ENCODE assay signal across 9 mouse cellular contexts in genomic region chr11:69582230-69582805, GRCm38 (mm10). TPM values are rescaled to one million over a fixed set of nuclear protein-coding genes. Genes with fewer than 3 reads are reported as not detected.
DNase-seq lines count a peak whose midpoint lies in the region; ATAC-seq and TF ChIP-seq lines count a peak whose summit lies in the region.
"Had no signal": no experiment of that assay in that cellular context is flagged by ENCODE, and none has a peak within 500 bp of the region (broad histone marks: within the 10 kb centered on the region; RNA-seq: fewer than 3 reads in every experiment).

No protein-coding gene starts in this region.

- peak overlapping the region; percentile 70 for H3K4me3 ChIP-seq in heart, embryonic 10.5 days
- peak overlapping the region; percentile 69 to 90 for H3K4me3 ChIP-seq in ES-E14 (ENCODE audit: insufficient read depth in 1 of 2, low read depth in 1 of 2, low read length in 2 of 2, poor library complexity in 1 of 2, severe bottlenecking in 1 of 2)
- peak overlapping the region; percentile 72 for H3K4me3 ChIP-seq in heart, postnatal 0 days (ENCODE audit: low read depth, low read length)
- H3K4me3 ChIP-seq in liver, postnatal 0 days (ENCODE audit: low read depth, low read length): peak overlapping the region; percentile 82

- in situ Hi-C loops in ES-E14 (cut with MboI; ENCODE audit: low sequenced_read_pairs in 2 of 2, unreplicated experiment in 2 of 2): no loop called here

- peaks cover 20% of the 10 kb centered on the region for H3K36me3 ChIP-seq in heart, embryonic 10.5 days
- H3K36me3 ChIP-seq in ES-E14 (ENCODE audit: control insufficient read depth, insufficient read depth, low read length, poor library complexity, severe bottlenecking): peaks cover 19% of the 10 kb centered on the region
- H3K36me3 ChIP-seq in heart, postnatal 0 days (replicated peaks; ENCODE audit: control insufficient read depth, insufficient read depth, low read length): peaks cover 3% of the 10 kb centered on the region
- H3K36me3 ChIP-seq in liver, postnatal 0 days (replicated peaks; ENCODE audit: insufficient read depth, low read length): peaks cover 17% of the 10 kb centered on the region

- 65% methylated on average over 9 of the region's 9 CpGs for WGBS in heart, embryonic 10.5 days
- 49% methylated on average over 9 of the region's 9 CpGs for WGBS in heart, postnatal 0 days
- WGBS in liver, postnatal 0 days (ENCODE audit: insufficient replicate concordance): 51% methylated on average over 9 of the region's 9 CpGs

- H3K27me3 ChIP-seq in heart, embryonic 10.5 days (ENCODE audit: insufficient read depth, poor library complexity, severe bottlenecking): no peaks in the 10 kb centered on the region
- no peaks in the 10 kb centered on the region for H3K27me3 ChIP-seq in heart, postnatal 0 days (ENCODE audit: control insufficient read depth, insufficient read depth, low read length)
- H3K27me3 ChIP-seq in liver, postnatal 0 days (ENCODE audit: insufficient read depth, low read length): no peaks in the 10 kb centered on the region

- peak overlapping the region; percentile 91 for H3K27ac ChIP-seq in heart, embryonic 10.5 days
- peak overlapping the region; percentile 95 for H3K27ac ChIP-seq in ES-E14 (ENCODE audit: insufficient read depth, low read depth, low read length, poor library complexity, severe bottlenecking)
- H3K27ac ChIP-seq in heart, postnatal 0 days (ENCODE audit: low read depth): no peak overlapping the region
- peak overlapping the region; percentile 98 for H3K27ac ChIP-seq in liver, postnatal 0 days (ENCODE audit: low read depth)

- peak overlapping the region; percentile 98 for H3K4me2 ChIP-seq in heart, postnatal 0 days (ENCODE audit: low read depth, low read length)
- H3K4me2 ChIP-seq in liver, postnatal 0 days (ENCODE audit: low read depth, low read length): peak overlapping the region; percentile 91

- TF ChIP-seq EP300 in heart, postnatal 0 days (IDR thresholded peaks at IDR 0.05; ENCODE audit: low read depth): no peak
- TF ChIP-seq EP300 in liver, postnatal 0 days (IDR thresholded peaks at IDR 0.05; ENCODE audit: low read depth): no peak

- intact Hi-C loops in heart, postnatal 36 days (cut with DNase I): loop anchor here (2.0 kb wide), 1 partner anchor 18 kb away; no protein-coding TSS in a partner anchor

- no peak for TF ChIP-seq CTCF in heart, postnatal 0 days (IDR thresholded peaks at IDR 0.05; ENCODE audit: low read depth)
- no peak for TF ChIP-seq CTCF in liver, postnatal 0 days (IDR thresholded peaks at IDR 0.05; ENCODE audit: low read depth)

- no peak for DNase-seq in heart, embryonic 10.5 days (ENCODE audit: low spot score)
- no peak for DNase-seq in heart, postnatal 36 days
- DNase-seq in ES-E14 (ENCODE audit: low read depth, low spot score): no peak
- DNase-seq in heart, postnatal 0 days (ENCODE audit: low spot score): no peak
- DNase-seq in liver, postnatal 0 days: no peak
- DNase-seq in urinary bladder, adult 2 months (ENCODE audit: low spot score): no peak
- no peak for DNase-seq in layer of hippocampus, adult 9-10 months (ENCODE audit: low spot score)
- no peak for DNase-seq in embryo, embryonic 9.5 days (ENCODE audit: extremely low spot score)
- DNase-seq: layer of hippocampus, postnatal 36 days had no signal

- peak overlapping the region; percentile 3 for H3K9ac ChIP-seq in ES-E14 (ENCODE audit: insufficient read depth, low read depth, low read length, poor library complexity, severe bottlenecking)
- H3K9ac ChIP-seq in heart, postnatal 0 days (replicated peaks; ENCODE audit: low read depth, low read length): peak overlapping the region; percentile 77
- H3K9ac ChIP-seq in liver, postnatal 0 days (replicated peaks): peak overlapping the region; percentile 90

- H3K4me1 ChIP-seq in heart, embryonic 10.5 days: peaks cover 42% of the 10 kb centered on the region
- H3K4me1 ChIP-seq in ES-E14 (ENCODE audit: control insufficient read depth in 2 of 2, insufficient read depth in 2 of 2, low read length in 2 of 2, poor library complexity in 1 of 2): peaks cover 9 to 26% of the 10 kb centered on the region in 2 experiments
- peaks cover 20% of the 10 kb centered on the region; the same call in 1 of the 2 replicates for H3K4me1 ChIP-seq in heart, postnatal 0 days (ENCODE audit: control insufficient read depth, insufficient read depth)
- H3K4me1 ChIP-seq in liver, postnatal 0 days (ENCODE audit: insufficient read depth): peaks cover 43% of the 10 kb centered on the region

- ATAC-seq in heart, postnatal 0 days (ENCODE audit: insufficient read depth, low read depth): no peak
- no peak for ATAC-seq in liver, postnatal 0 days

- no peaks in the 10 kb centered on the region for H3K9me3 ChIP-seq in heart, embryonic 10.5 days
- H3K9me3 ChIP-seq in ES-E14 (ENCODE audit: control insufficient read depth, insufficient read depth, low read depth, low read length): no peaks in the 10 kb centered on the region
- no peaks in the 10 kb centered on the region for H3K9me3 ChIP-seq in heart, postnatal 0 days (replicated peaks; ENCODE audit: control insufficient read depth, low read length)
- no peaks in the 10 kb centered on the region for H3K9me3 ChIP-seq in liver, postnatal 0 days (ENCODE audit: low read length)

TF ChIP-seq in ES-E14, 5 proteins besides CTCF, POLR2A, EP300 and RAD21:
- TF ChIP-seq MAFK (IDR thresholded peaks at IDR 0.05; ENCODE audit: insufficient read depth, low read depth, low read length): no peak
- no peak for TF ChIP-seq CHD2 (IDR thresholded peaks at IDR 0.05; ENCODE audit: low read depth, low read length)
- no peak for TF ChIP-seq ZNF384 (IDR thresholded peaks at IDR 0.05; ENCODE audit: low read depth, low read length)
- TF ChIP-seq ZC3H11A (IDR thresholded peaks at IDR 0.05; ENCODE audit: borderline replicate concordance, low read depth, low read length): no peak
- no peak for TF ChIP-seq HCFC1 (IDR thresholded peaks at IDR 0.05; ENCODE audit: borderline replicate concordance, insufficient read depth, low read length)

RNA-seq across cellular contexts. Expression of gene Trp53, which starts 2.2 kb away (rescaled TPM):
- 104 and 161 TPM in 2 replicates for polyA plus RNA-seq in heart, embryonic 10.5 days (2016; fragmentation: Nextera tagmentation; extraction: Ambion mirVana)
- 10 to 100 TPM; 13.9 to 17.0 TPM for total RNA-seq in heart, postnatal 36 days (2021)
- total RNA-seq in ES-E14 (2012; rRNA removed): 98.0 and 105 TPM in 2 replicates
- total RNA-seq in heart, postnatal 0 days (2014; rRNA removed; ENCODE audit: low replicate concordance): 33.6 and 35.9 TPM in 2 replicates
- 31.5 and 32.6 TPM in 2 replicates for polyA plus RNA-seq in heart, postnatal 0 days (2015; fragmentation: Nextera tagmentation; extraction: Ambion mirVana)
- 32.6 and 33.5 TPM in 2 replicates for polyA plus RNA-seq in liver, postnatal 0 days (2015; fragmentation: Nextera tagmentation; extraction: Ambion mirVana)
- 77.8 and 85.8 TPM in 2 replicates for polyA plus RNA-seq in urinary bladder, adult 2 months (2012; rRNA removed)

RNA-seq across cellular contexts. Expression of gene Wrap53, which starts 2.3 kb away (rescaled TPM):
- polyA plus RNA-seq in heart, embryonic 10.5 days (2016; fragmentation: Nextera tagmentation; extraction: Ambion mirVana): 27.2 and 32.4 TPM in 2 replicates
- 1 to 10 TPM; 5.1 to 6.3 TPM for total RNA-seq in heart, postnatal 36 days (2021)
- total RNA-seq in ES-E14 (2012; rRNA removed): 30.7 and 33.0 TPM in 2 replicates
- total RNA-seq in heart, postnatal 0 days (2014; rRNA removed; ENCODE audit: low replicate concordance): 12.4 and 18.7 TPM in 2 replicates
- polyA plus RNA-seq in heart, postnatal 0 days (2015; fragmentation: Nextera tagmentation; extraction: Ambion mirVana): 6.7 and 7.8 TPM in 2 replicates
- polyA plus RNA-seq in liver, postnatal 0 days (2015; fragmentation: Nextera tagmentation; extraction: Ambion mirVana): 8.1 and 10.0 TPM in 2 replicates
- 7.2 and 7.3 TPM in 2 replicates for polyA plus RNA-seq in urinary bladder, adult 2 months (2012; rRNA removed)

RNA-seq across cellular contexts. Expression of gene Efnb3, which starts 22.3 kb away (rescaled TPM):
- 61.0 and 89.9 TPM in 2 replicates for polyA plus RNA-seq in heart, embryonic 10.5 days (2016; fragmentation: Nextera tagmentation; extraction: Ambion mirVana)
- 10 to 100 TPM; 77.4 to 98.0 TPM for total RNA-seq in heart, postnatal 36 days (2021)
- 3.1 and 3.2 TPM in 2 replicates for total RNA-seq in ES-E14 (2012; rRNA removed)
- total RNA-seq in heart, postnatal 0 days (2014; rRNA removed; ENCODE audit: low replicate concordance): 70.1 and 79.5 TPM in 2 replicates
- 69.4 and 75.6 TPM in 2 replicates for polyA plus RNA-seq in heart, postnatal 0 days (2015; fragmentation: Nextera tagmentation; extraction: Ambion mirVana)
- polyA plus RNA-seq in liver, postnatal 0 days (2015; fragmentation: Nextera tagmentation; extraction: Ambion mirVana): 0.19 and 0.20 TPM in 2 replicates
- polyA plus RNA-seq in urinary bladder, adult 2 months (2012; rRNA removed): 0.99 and 1.1 TPM in 2 replicates

RNA-seq across cellular contexts. Expression of gene Atp1b2, which starts 23.4 kb away (rescaled TPM):
- 15.6 and 24.1 TPM in 2 replicates for polyA plus RNA-seq in heart, embryonic 10.5 days (2016; fragmentation: Nextera tagmentation; extraction: Ambion mirVana)
- total RNA-seq in heart, postnatal 36 days (2021): 10 to 100 TPM; 20.9 to 22.5 TPM
- 12.1 and 13.1 TPM in 2 replicates for total RNA-seq in ES-E14 (2012; rRNA removed)
- 23.7 and 24.7 TPM in 2 replicates for total RNA-seq in heart, postnatal 0 days (2014; rRNA removed; ENCODE audit: low replicate concordance)
- polyA plus RNA-seq in heart, postnatal 0 days (2015; fragmentation: Nextera tagmentation; extraction: Ambion mirVana): 15.1 and 16.8 TPM in 2 replicates
- polyA plus RNA-seq in liver, postnatal 0 days (2015; fragmentation: Nextera tagmentation; extraction: Ambion mirVana): 4.0 and 5.3 TPM in 2 replicates
- polyA plus RNA-seq in urinary bladder, adult 2 months (2012; rRNA removed): 23.5 and 46.2 TPM in 2 replicates

RNA-seq across cellular contexts. Expression of gene Dnah2, which starts 33.4 kb away (rescaled TPM):
- 0.18 and 0.95 TPM in 2 replicates for polyA plus RNA-seq in heart, embryonic 10.5 days (2016; fragmentation: Nextera tagmentation; extraction: Ambion mirVana)
- total RNA-seq in heart, postnatal 36 days (2021): under 1 TPM; 0.33 to 0.57 TPM
- total RNA-seq in ES-E14 (2012; rRNA removed): 0.98 and 2.5 TPM in 2 replicates
- not detected in 2 replicates for total RNA-seq in heart, postnatal 0 days (2014; rRNA removed; ENCODE audit: low replicate concordance)
- polyA plus RNA-seq in heart, postnatal 0 days (2015; fragmentation: Nextera tagmentation; extraction: Ambion mirVana): 0.03 and 0.30 TPM in 2 replicates
- 0.04 and 0.05 TPM in 2 replicates for polyA plus RNA-seq in liver, postnatal 0 days (2015; fragmentation: Nextera tagmentation; extraction: Ambion mirVana)
- 0.19 and 0.22 TPM in 2 replicates for polyA plus RNA-seq in urinary bladder, adult 2 months (2012; rRNA removed)

Comparison
In these comparisons a context has a peak if more than half of its experiments do, and no peak if none do; other contexts are left out.
1. H3K9ac ChIP-seq: peak in every context shown above with its lines; median percentile 90 in liver, postnatal 0 days; 77 in heart, postnatal 0 days; 3 in ES-E14.
2. RNA of gene Efnb3, which starts 22.3 kb away (polyA plus RNA-seq): 69.4 to 75.6 TPM in heart, postnatal 0 days and 61.0 to 89.9 TPM in heart, embryonic 10.5 days; 0.99 to 1.1 TPM in urinary bladder, adult 2 months and 0.19 to 0.20 TPM in liver, postnatal 0 days; every median in the first group is over 10 times any median in the second.
3. Peak in every context shown above with its lines, with median percentiles within 50 percentile points of each other: H3K4me3 ChIP-seq.